Mouse (Mus musculus) intestine, embryonic 15.5 days (tissue): ENCODE measurements at regions not wholly inside any gene's neighbourhood (a gene's known extent, or its start where the extent isn't known, plus 50 kb on each side); places are given as distances from the start of the nearest gene placed in this dataset.

Source experiments
- ATAC-seq: fragments of 200-750 bp; cut with Nextera tagmentation; 2 replicates; pipeline ENCODE4 v1.8.0; 2017; ENCODE audit warnings: moderate TSS enrichment, moderate library complexity
- H3K27ac ChIP-seq: fragments of 300-500 bp; sonication (generic); 2 replicates; pipeline ENCODE4 v1.5.1; 2015; ENCODE audit warnings: mild to moderate bottlenecking, inconsistent platforms
- H3K27me3 ChIP-seq: fragments of 300-500 bp; sonication (generic); replicated peaks from 2 replicates; pipeline ENCODE4 v1.6.1; 2015; ENCODE audit warnings: inconsistent platforms
- H3K36me3 ChIP-seq: fragments of 300-500 bp; sonication (generic); 2 replicates; pipeline ENCODE4 v1.6.1; 2015; ENCODE audit warnings: inconsistent platforms
- H3K4me1 ChIP-seq: fragments of 300-500 bp; sonication (generic); replicated peaks from 2 replicates; pipeline ENCODE4 v1.6.1; 2015; ENCODE audit warnings: inconsistent platforms
- H3K4me2 ChIP-seq: fragments of 300-500 bp; sonication (generic); replicated peaks from 2 replicates; pipeline ENCODE4 v1.6.1; 2015; ENCODE audit warnings: mild to moderate bottlenecking, inconsistent platforms
- H3K4me3 ChIP-seq: fragments of 300-500 bp; sonication (generic); replicated peaks from 2 replicates; pipeline ENCODE4 v1.5.1; 2015; ENCODE audit warnings: inconsistent platforms
- H3K9ac ChIP-seq: fragments of 300-500 bp; sonication (generic); 2 replicates; pipeline ENCODE4 v1.6.1; 2015; ENCODE audit warnings: inconsistent platforms
- H3K9me3 ChIP-seq: fragments of 300-500 bp; sonication (generic); 2 replicates; pipeline ENCODE4 v1.6.1; 2016; ENCODE audit warnings: inconsistent platforms
- WGBS: fragments of 180-500 bp; shearing (Covaris S2); methylation state at CpG from one replicate; pipeline ENCODE4 v1.1.7; 2015; 5-methylcytosine and 5-hydroxymethylcytosine counted together

DNA sequence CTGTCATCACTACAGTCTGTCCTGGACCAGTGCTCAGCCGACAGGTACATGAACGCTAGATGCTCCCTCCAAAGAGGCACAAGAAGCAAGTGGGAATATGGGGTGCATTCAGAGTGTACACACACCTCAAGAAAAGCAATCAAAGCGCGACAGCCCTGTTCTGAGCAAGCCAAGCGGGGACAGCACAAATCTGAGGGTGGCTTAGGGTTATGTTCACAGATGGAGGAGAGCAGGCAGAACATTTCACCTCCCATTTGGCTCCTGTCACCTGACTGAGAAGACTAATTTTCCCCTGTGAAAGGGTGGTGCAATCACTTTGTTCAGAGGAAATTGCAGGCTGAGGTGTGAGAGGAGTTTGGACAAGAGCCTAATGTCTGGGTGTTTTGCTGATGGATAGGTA is 106.8 kb upstream of the Wscd1 start:
- no peaks in the 10 kb centered on the region for H3K4me1 ChIP-seq
- H3K27ac ChIP-seq, result no peak overlapping the region
- no peaks in the 10 kb centered on the region for H3K27me3 ChIP-seq
- WGBS, result 84% methylated on average over 5 of the region's 5 CpGs
- no peak overlapping the region for H3K4me2 ChIP-seq
- no peaks in the 10 kb centered on the region for H3K9me3 ChIP-seq
- ATAC-seq, result no peak
- H3K9ac ChIP-seq, result no peak overlapping the region
- no peak overlapping the region for H3K4me3 ChIP-seq
- H3K36me3 ChIP-seq, result no peaks in the 10 kb centered on the region

DNA sequence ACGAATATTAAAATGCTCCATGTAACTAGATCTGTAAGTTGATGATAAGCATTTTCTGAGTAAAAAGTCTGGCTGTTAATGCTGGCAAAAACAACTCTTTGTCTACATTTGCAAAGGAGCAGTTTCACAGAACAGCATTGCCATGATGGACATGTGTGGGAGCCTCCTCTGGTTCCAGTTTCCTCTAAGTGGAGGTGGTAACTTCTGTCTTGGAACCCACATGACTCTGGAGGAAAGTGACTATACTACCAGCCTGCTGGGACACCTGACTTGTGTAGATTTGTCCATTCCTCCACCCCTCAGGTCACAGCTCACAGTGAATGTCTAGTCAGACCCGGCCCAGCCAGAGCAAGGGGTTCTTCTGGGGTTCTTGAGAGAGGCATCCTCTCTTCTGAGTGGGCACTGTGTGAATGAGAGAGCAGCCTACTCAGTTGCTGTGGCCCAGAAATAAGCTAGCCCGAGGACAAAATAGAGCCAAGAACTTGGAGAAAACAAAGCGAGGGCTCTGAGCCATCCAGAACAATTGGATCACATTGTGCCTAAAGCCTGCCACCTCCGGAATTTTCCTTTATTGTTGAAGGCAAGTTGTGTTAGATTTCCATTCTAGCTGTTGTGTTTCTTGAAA is 97.9 kb upstream of the Wscd1 start:
- H3K9ac ChIP-seq, result no peak overlapping the region
- H3K27ac ChIP-seq, result no peak overlapping the region
- no peak for ATAC-seq
- no peaks in the 10 kb centered on the region for H3K27me3 ChIP-seq
- H3K4me2 ChIP-seq, result no peak overlapping the region
- H3K4me3 ChIP-seq, result no peak overlapping the region
- H3K4me1 ChIP-seq, result no peaks in the 10 kb centered on the region
- 79% methylated on average over 5 of the region's 5 CpGs for WGBS
- no peaks in the 10 kb centered on the region for H3K9me3 ChIP-seq
- no peaks in the 10 kb centered on the region for H3K36me3 ChIP-seq

DNA sequence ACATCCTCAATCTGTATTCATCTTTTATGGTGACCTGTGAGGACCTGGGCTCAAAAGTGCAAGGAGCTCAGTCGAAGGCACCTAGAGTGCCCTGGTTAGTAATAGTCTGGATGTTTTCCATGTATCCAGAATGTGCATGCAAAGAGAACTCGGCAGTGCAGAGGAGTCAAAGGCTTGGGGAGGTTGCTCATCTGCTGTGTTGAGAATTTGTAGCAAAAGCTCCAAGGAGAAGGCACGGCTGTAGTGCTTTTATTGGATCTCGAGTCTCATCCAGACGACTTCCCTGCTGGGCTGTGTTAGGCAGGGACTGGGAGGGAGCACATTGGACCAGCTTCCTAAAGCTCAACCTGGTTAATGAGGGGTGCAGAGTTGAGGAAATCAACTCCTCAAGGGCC is 97.3 kb upstream of the Wscd1 start:
- Histone ChIP-seq H3K27me3 (no peaks in the 10 kb centered on the region), H3K9me3 (no peaks in the 10 kb centered on the region), H3K4me2 (no peak overlapping the region), H3K36me3 (no peaks in the 10 kb centered on the region), H3K4me3 (no peak overlapping the region), H3K4me1 (no peaks in the 10 kb centered on the region), H3K9ac (no peak overlapping the region), H3K27ac (no peak overlapping the region)
- ATAC-seq, result no peak
- WGBS, result 75% methylated on average over 5 of the region's 5 CpGs

DNA sequence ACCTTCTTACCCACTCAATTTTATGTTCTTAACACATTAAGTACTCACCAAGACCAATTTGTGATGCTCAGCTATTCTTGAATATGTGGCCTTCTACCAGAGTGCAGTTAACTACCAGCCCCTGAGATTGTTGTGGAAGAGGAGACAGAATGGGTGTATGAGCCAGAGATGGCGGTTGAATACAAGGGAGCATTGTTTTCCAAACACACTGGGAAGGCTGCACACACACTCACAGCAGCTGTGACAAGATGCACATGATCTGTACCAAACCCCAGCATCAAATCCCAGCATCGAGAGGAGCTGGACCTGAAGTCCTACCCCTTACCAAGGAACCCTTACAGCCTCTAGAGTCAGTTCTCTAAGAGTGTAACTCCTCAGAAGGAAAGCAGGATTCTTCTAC is 91.4 kb upstream of the Wscd1 start:
- 76% methylated on average over 2 of the region's 2 CpGs for WGBS
- Histone ChIP-seq H3K27me3 (no peaks in the 10 kb centered on the region), H3K9me3 (no peaks in the 10 kb centered on the region), H3K4me1 (no peaks in the 10 kb centered on the region), H3K4me3 (no peak overlapping the region), H3K36me3 (no peaks in the 10 kb centered on the region), H3K9ac (no peak overlapping the region), H3K4me2 (no peak overlapping the region), H3K27ac (no peak overlapping the region)
- ATAC-seq, result no peak

DNA sequence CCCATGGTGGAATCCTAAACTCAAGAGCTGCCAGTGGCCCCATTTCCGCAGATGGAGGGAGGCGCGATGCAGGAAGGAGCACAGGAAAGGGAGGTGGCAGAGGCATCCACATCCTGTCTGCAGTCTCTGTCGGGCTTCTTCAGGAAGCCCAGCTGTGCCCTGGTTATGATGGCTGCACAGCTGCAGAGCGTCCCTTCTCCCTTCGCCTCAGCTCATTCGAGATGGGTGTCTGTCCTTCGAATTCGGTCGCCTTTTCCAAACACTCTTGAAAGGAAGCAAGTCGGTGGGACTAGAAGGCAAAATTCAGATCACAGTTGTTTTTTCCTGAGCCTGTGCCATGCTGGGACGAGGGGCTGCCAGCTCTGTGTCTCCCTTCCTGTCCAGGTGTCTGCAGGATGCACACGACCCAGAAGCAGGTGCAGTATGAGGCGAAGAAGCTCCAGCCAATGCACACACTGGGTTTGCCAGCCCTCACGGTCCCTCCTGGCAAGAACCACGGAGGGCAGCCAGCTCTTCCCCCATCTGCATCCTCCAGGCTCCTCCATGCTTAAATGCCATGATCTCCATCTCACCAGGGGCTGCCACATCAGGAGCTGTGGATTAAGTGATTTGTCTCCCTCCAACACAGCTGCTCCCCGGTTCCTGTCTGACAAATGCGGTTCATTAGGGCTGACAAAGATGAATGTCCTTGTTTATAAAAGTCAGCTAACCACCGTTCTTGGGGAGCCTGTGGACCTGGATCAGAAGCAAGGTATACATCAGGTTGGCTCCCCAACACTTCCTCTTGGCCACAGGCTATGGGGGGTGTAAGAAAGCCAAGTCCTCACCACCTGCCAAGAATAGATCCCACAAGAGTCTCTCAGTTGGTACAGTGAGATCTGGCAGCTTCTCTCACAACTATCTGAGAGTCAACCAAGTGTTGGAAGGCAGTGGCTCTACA is 79.3 kb upstream of the Wscd1 start:
- ATAC-seq, result no peak
- Histone ChIP-seq H3K27me3 (no peaks in the 10 kb centered on the region), H3K4me1 (no peaks in the 10 kb centered on the region), H3K4me3 (no peak overlapping the region), H3K27ac (no peak overlapping the region), H3K4me2 (no peak overlapping the region), H3K36me3 (no peaks in the 10 kb centered on the region), H3K9ac (no peak overlapping the region), H3K9me3 (no peaks in the 10 kb centered on the region)
- 61% methylated on average over 19 of the region's 19 CpGs for WGBS

DNA sequence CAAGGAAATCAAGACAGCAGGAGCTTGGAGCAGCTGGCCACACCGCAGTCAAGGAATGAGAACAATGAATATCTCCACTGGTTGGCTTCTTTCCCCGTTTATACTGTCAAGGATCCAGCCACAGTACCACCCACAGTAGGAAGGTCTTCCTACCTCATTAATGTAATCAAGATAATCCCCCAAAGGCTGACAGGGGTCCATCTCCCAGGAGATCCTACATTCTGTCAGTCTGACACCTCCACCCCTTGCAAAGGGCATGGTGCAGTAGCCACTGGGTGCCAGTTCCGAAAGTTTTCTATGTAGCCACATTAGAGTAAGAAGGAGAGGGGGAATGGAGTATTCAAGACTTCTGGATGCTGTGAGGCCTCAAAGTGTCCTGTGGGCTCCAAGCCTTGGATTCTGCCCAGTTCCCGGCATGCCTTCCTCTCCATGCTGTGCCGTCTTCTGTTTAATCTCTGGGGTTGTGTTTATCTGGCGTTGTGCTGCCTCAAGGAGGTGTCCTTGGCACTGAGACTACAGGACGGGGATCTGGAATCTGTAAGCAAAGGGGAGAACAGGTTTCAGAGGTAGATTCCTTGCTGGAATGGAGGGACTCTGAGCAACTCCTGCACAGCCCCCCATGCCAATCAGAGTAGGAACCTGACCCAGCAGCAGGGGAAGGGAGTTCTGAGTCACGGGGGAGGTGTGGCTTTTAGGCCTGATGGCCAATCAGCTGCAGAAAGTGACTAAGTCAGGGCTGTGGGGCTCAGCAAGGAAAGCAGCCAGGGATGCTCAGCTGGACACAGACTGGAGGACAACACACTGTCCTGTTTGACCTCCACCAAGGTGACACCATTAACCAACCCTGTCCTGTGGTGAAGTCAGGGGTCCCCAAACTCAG is 77.3 kb upstream of the Wscd1 start:
- Histone ChIP-seq H3K27ac (no peak overlapping the region), H3K4me1 (no peaks in the 10 kb centered on the region), H3K27me3 (no peaks in the 10 kb centered on the region), H3K4me3 (no peak overlapping the region), H3K9ac (no peak overlapping the region), H3K9me3 (no peaks in the 10 kb centered on the region), H3K36me3 (no peaks in the 10 kb centered on the region), H3K4me2 (no peak overlapping the region)
- ATAC-seq, result peak; percentile 39; the same call in 1 of the 2 replicates
- 36% methylated on average over 8 of the region's 8 CpGs for WGBS

DNA sequence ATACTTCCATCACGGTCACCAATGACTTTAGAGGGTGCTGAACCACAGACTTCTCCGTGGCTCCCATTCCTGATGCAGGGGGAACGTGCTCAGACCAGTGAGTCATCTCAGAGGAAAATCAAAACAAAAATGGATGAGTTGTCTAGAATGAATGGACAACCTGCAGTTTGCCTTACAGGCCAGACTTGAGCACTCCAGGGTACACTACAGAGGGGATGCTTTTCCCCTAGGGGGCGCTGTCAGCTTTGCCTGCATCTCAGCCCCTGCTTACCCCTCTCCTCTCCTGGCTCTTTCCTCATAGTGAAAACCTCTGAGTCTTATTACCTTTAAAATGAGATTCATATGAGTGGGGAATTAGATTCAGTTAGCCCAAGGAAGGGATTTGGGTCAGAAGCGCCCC is 75.4 kb upstream of the Wscd1 start:
- WGBS, result 45% methylated on average over 5 of the region's 5 CpGs
- Histone ChIP-seq H3K4me3 (no peak overlapping the region), H3K27me3 (no peaks in the 10 kb centered on the region), H3K4me1 (no peaks in the 10 kb centered on the region), H3K9ac (no peak overlapping the region), H3K9me3 (no peaks in the 10 kb centered on the region), H3K36me3 (no peaks in the 10 kb centered on the region), H3K27ac (no peak overlapping the region), H3K4me2 (no peak overlapping the region)
- no peak for ATAC-seq

DNA sequence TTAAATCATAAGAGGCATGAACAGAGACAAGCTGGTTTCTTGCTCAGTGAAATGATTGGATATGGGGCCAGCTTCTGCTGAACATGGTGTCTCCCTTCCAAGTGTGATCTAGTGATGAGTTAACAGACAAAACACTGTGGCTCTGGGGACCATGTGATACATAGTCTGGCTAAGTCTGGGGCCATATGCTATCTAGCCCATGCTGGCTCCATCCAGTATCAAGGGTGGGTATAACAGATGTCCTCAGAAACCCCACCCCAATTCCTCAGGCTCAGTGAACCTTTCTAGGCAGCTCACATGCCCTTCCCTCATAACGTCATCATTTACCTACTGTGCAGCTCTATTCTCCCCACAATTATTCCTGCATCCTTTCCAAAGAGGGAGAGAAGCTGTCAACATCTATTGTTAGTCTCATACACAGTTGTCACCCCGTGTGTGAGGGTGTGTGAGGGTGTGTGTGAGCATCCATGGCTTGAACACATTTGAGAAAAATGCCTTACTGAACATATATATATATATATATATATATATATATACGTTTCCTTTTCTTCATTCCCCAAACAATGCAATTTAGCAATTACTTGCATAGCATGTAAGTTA is 73.9 kb upstream of the Wscd1 start:
- Histone ChIP-seq H3K4me2 (no peak overlapping the region), H3K36me3 (no peaks in the 10 kb centered on the region), H3K4me1 (no peaks in the 10 kb centered on the region), H3K4me3 (no peak overlapping the region), H3K9ac (no peak overlapping the region), H3K27me3 (no peaks in the 10 kb centered on the region), H3K9me3 (no peaks in the 10 kb centered on the region), H3K27ac (no peak overlapping the region)
- ATAC-seq, result no peak
- WGBS, result 58% methylated on average over 3 of the region's 3 CpGs

DNA sequence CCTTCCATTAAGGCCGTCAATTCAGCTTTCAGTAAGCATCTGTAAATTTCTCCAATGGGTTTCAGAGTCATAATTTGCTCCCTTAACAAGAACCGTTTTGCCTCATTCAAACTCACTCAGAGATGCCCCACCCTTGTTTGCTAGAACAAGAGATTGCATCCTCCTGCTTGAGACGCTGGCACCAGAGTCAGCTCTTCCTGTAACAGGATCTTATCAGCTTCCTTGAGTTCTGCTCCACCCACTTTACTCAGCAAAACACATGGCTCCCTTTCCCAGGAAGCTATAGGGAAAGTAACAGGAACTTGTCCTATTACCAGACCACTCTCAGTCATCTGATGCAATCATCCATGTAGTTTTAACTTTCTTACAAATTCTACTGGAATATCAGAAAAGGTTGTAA is 52.7 kb upstream of the Wscd1 start:
- H3K9me3 ChIP-seq, result no peaks in the 10 kb centered on the region
- no peak overlapping the region for H3K4me3 ChIP-seq
- no peak overlapping the region for H3K27ac ChIP-seq
- H3K4me2 ChIP-seq, result no peak overlapping the region
- H3K9ac ChIP-seq, result no peak overlapping the region
- no peaks in the 10 kb centered on the region for H3K4me1 ChIP-seq
- no peaks in the 10 kb centered on the region for H3K27me3 ChIP-seq
- ATAC-seq, result no peak
- no peaks in the 10 kb centered on the region for H3K36me3 ChIP-seq
- WGBS, result 31% methylated on average over 3 of the region's 3 CpGs

DNA sequence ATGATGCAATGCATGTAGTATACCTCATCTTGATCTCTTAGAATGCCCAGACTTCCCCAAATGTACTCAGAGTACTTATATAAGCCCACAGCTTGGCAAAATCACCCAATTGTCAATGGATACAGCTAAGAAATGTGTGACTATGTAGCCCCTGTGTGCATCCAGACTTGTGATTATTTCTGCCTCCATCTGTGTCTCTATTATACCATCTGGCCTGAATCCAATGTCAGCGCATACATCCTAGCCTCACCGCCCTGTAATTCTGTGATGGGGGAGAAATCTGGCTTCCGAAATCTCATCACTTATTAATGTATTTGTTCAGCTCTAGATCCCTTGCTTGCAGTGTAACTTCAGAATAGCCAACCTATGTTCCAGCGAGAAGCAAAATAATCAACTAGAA is 50.9 kb upstream of the Wscd1 start:
- Histone ChIP-seq H3K27ac (no peak overlapping the region), H3K4me2 (no peak overlapping the region), H3K9ac (no peak overlapping the region), H3K4me1 (no peaks in the 10 kb centered on the region), H3K27me3 (no peaks in the 10 kb centered on the region), H3K9me3 (no peaks in the 10 kb centered on the region), H3K4me3 (no peak overlapping the region), H3K36me3 (no peaks in the 10 kb centered on the region)
- 90% methylated on average over 4 of the region's 4 CpGs for WGBS
- no peak for ATAC-seq
